Mouse (Mus musculus): ENCODE results near the gene Cox4i2. TPM values are rescaled to one million over a fixed set of nuclear protein-coding genes. Genes with fewer than 3 reads are reported as not detected.

Gene Cox4i2
- polyA plus RNA-seq, 1 experiment from 2014 or later = 15.3 TPM

GRCm38 (mm10) chr2:152787543-152787942 is 33.6 kb downstream of the Cox4i2 start:
- ATAC-seq = no peak
- 91% methylated on average over 6 of the region's 6 CpGs for WGBS
- Histone ChIP-seq H3K27me3 (replicated peaks; ENCODE audit: control insufficient read depth, insufficient read depth, low read length) (no peaks in the 10 kb centered on the region), H3K36me3 (ENCODE audit: control insufficient read depth, insufficient read depth, low read length) (0 out of 2 replicates have a peak, but pooled peaks cover 5% of the 10 kb centered on the region), H3K9me3 (ENCODE audit: control insufficient read depth, low read length) (no peaks in the 10 kb centered on the region; the same call in 1 of the 2 replicates), H3K27ac (ENCODE audit: low read length) (no peak overlapping the region), H3K4me3 (ENCODE audit: low read length) (no peak overlapping the region), H3K4me2 (ENCODE audit: low read depth, low read length) (no peak overlapping the region), H3K9ac (ENCODE audit: low read depth, low read length) (no peak overlapping the region), H3K4me1 (ENCODE audit: control insufficient read depth, insufficient read depth, low read length) (peaks cover 31% of the 10 kb centered on the region)

DNA sequence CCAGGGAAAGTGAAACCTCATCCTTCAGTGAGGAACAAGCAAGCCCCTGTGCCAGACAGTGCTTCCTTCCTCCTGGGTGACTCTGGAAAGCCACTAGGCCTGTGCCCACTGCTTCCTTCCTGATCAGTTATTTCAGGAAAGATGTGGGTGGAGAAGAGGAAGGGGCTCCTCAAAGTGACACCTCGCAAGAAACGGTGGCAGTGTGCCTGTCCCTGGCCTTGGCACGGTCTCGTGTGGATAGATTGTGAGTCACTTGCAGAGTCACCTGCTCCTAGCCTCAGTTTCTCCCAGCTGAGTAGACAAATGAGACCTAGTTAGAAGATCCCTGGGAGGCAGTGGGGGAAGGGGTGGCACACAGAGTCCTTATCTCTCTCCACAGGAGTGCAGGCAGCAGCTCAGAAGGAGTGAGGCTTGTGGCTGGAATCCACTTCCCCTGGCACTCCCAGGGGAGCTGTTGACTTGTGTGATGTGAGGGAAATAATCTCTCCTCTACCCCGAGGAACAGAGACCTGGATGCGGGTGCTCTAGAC is 35.0 kb downstream of the Cox4i2 start:
- H3K36me3 ChIP-seq (ENCODE audit: control insufficient read depth, insufficient read depth, low read length) = 0 out of 2 replicates have a peak, but pooled peaks cover 5% of the 10 kb centered on the region
- H3K4me3 ChIP-seq (ENCODE audit: low read length) = no peak overlapping the region
- ATAC-seq = peak; percentile 77
- no peaks in the 10 kb centered on the region; the same call in 1 of the 2 replicates for H3K9me3 ChIP-seq (ENCODE audit: control insufficient read depth, low read length)
- 67% methylated on average over 6 of the region's 6 CpGs for WGBS
- H3K4me1 ChIP-seq (ENCODE audit: control insufficient read depth, insufficient read depth, low read length) = peaks cover 33% of the 10 kb centered on the region
- H3K27ac ChIP-seq (ENCODE audit: low read length) = peak overlapping the region; percentile 61
- no peak overlapping the region for H3K4me2 ChIP-seq (ENCODE audit: low read depth, low read length)
- no peak overlapping the region for H3K9ac ChIP-seq (ENCODE audit: low read depth, low read length)
- no peaks in the 10 kb centered on the region for H3K27me3 ChIP-seq (replicated peaks; ENCODE audit: control insufficient read depth, insufficient read depth, low read length)

DNA sequence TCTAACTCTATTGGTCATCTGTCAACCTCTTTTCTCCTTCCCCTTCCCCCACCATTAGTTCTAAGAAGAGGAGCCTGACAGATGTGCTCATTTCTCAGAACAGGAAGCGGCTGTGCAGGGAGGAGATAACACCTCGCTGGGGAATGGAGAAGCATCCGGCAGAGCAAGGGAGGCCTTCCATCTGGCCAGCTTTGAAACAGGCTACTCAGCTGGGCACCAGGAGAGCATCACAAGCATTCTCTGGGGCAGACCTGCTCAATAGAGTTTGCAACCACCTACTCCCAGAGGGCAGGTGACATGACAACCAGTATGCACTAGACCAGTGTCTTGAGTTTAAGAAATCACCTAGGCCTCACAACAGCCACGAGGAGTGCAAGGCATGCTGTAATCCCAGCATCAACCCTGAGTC is 35.6 kb downstream of the Cox4i2 start:
- no peak overlapping the region for H3K4me2 ChIP-seq (ENCODE audit: low read depth, low read length)
- no peak overlapping the region for H3K4me3 ChIP-seq (ENCODE audit: low read length)
- WGBS = 20% methylated on average over 4 of the region's 4 CpGs
- peak overlapping the region; percentile 61 for H3K27ac ChIP-seq (ENCODE audit: low read length)
- H3K4me1 ChIP-seq (ENCODE audit: control insufficient read depth, insufficient read depth, low read length) = peaks cover 33% of the 10 kb centered on the region
- H3K27me3 ChIP-seq (replicated peaks; ENCODE audit: control insufficient read depth, insufficient read depth, low read length) = no peaks in the 10 kb centered on the region
- no peak overlapping the region for H3K9ac ChIP-seq (ENCODE audit: low read depth, low read length)
- H3K36me3 ChIP-seq (ENCODE audit: control insufficient read depth, insufficient read depth, low read length) = 0 out of 2 replicates have a peak, but pooled peaks cover 5% of the 10 kb centered on the region
- H3K9me3 ChIP-seq (ENCODE audit: control insufficient read depth, low read length) = no peaks in the 10 kb centered on the region; the same call in 1 of the 2 replicates
- ATAC-seq = peak; percentile 64

DNA sequence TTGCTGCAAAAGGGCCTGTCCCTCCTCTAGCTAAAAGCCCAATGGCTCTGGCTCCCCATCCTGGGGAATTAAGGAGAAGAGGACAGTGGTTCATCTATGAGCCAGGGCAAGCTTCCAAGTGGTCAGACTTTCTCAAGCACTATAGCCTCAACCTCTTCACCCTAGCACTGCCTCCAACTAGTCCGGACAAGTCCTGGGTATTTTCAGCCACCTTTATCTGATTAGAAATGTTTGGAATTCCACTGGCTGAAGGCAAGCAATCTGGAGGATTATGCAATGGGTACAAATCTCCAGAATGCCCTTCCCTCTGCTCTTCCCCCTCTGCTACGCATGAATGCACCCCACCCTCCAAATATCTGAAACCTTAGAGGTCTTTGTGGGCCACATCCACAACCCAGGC is 38.5 kb downstream of the Cox4i2 start:
- Histone ChIP-seq H3K4me3 (ENCODE audit: low read length) (no peak overlapping the region), H3K27me3 (replicated peaks; ENCODE audit: control insufficient read depth, insufficient read depth, low read length) (no peaks in the 10 kb centered on the region), H3K36me3 (ENCODE audit: control insufficient read depth, insufficient read depth, low read length) (0 out of 2 replicates have a peak, but pooled peaks cover 5% of the 10 kb centered on the region), H3K4me2 (ENCODE audit: low read depth, low read length) (no peak overlapping the region), H3K9me3 (ENCODE audit: control insufficient read depth, low read length) (no peaks in the 10 kb centered on the region), H3K4me1 (ENCODE audit: control insufficient read depth, insufficient read depth, low read length) (peaks cover 20% of the 10 kb centered on the region), H3K27ac (ENCODE audit: low read length) (no peak overlapping the region), H3K9ac (ENCODE audit: low read depth, low read length) (no peak overlapping the region)
- WGBS = 35% methylated on average over 2 of the region's 2 CpGs
- no peak for ATAC-seq

DNA sequence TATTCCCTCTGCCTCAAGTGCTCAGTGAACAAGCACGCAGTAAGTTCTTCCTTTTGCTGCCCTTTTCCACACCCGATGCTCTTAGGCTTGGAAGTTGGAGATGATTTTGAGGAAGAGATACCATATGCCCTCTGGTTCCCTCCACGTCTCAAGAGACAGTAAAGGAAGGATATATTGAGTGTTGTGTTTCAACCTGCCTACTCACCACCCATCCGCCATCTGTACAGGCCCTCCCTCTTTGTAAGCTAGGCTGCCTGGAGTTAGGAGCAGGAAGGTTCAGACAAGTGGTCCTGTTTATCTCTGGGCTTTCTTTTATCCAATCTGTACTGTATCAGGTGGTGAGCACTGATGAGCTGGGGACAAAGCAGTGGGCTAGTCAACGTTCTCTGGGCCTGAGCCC is 39.4 kb downstream of the Cox4i2 start:
- H3K36me3 ChIP-seq (ENCODE audit: control insufficient read depth, insufficient read depth, low read length) = 0 out of 2 replicates have a peak, but pooled peaks cover 5% of the 10 kb centered on the region
- H3K27ac ChIP-seq (ENCODE audit: low read length) = no peak overlapping the region
- WGBS = 66% methylated on average over 5 of the region's 5 CpGs
- peaks cover 20% of the 10 kb centered on the region for H3K4me1 ChIP-seq (ENCODE audit: control insufficient read depth, insufficient read depth, low read length)
- no peak overlapping the region for H3K4me2 ChIP-seq (ENCODE audit: low read depth, low read length)
- no peak overlapping the region for H3K9ac ChIP-seq (ENCODE audit: low read depth, low read length)
- no peaks in the 10 kb centered on the region for H3K27me3 ChIP-seq (replicated peaks; ENCODE audit: control insufficient read depth, insufficient read depth, low read length)
- H3K9me3 ChIP-seq (ENCODE audit: control insufficient read depth, low read length) = no peaks in the 10 kb centered on the region
- H3K4me3 ChIP-seq (ENCODE audit: low read length) = no peak overlapping the region
- no peak for ATAC-seq

DNA sequence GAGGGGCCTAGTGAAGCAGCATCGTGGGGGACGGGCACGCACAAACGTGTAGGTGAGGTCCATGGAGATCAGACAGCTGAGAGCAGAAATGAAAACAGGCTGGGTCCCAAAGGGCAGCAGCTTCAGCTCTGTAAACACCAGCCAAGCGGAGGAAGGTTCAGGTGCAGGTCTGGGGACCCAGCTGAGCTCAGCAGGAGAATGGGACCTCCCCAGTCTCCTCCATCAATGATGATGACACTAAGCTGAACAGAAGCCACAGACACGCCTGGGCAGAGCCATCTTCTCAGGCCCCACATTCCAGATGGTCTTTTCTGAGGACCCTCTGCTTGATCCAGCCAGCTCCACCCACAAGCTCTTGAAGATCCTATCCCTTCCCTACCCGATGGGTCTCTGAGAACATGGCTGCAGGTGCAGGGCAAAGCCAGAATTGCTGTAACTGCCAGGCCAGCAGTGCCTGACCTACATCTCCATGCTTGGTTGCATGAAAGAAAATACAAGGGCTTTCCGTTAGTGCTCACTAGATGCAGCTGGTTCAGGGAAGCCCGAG is 40.4 kb downstream of the Cox4i2 start:
- H3K36me3 ChIP-seq (ENCODE audit: control insufficient read depth, insufficient read depth, low read length) = 0 out of 2 replicates have a peak, but pooled peaks cover 5% of the 10 kb centered on the region
- no peak overlapping the region for H3K9ac ChIP-seq (ENCODE audit: low read depth, low read length)
- no peaks in the 10 kb centered on the region for H3K9me3 ChIP-seq (ENCODE audit: control insufficient read depth, low read length)
- no peak overlapping the region for H3K4me3 ChIP-seq (ENCODE audit: low read length)
- H3K27me3 ChIP-seq (replicated peaks; ENCODE audit: control insufficient read depth, insufficient read depth, low read length) = no peaks in the 10 kb centered on the region
- no peak overlapping the region for H3K27ac ChIP-seq (ENCODE audit: low read length)
- ATAC-seq = no peak
- H3K4me2 ChIP-seq (ENCODE audit: low read depth, low read length) = no peak overlapping the region
- H3K4me1 ChIP-seq (ENCODE audit: control insufficient read depth, insufficient read depth, low read length) = peaks cover 14% of the 10 kb centered on the region
- 76% methylated on average over 9 of the region's 9 CpGs for WGBS

- no peaks in the 10 kb centered on the region for H3K27me3 ChIP-seq (replicated peaks; ENCODE audit: control insufficient read depth, insufficient read depth, low read length)
- no peak overlapping the region for H3K9ac ChIP-seq (ENCODE audit: low read depth, low read length)
- ATAC-seq = no peak
- no peak overlapping the region for H3K27ac ChIP-seq (ENCODE audit: low read length)
- peaks cover 2% of the 10 kb centered on the region; the same call in 1 of the 2 replicates for H3K4me1 ChIP-seq (ENCODE audit: control insufficient read depth, insufficient read depth, low read length)
- 77% methylated on average over 1 of the region's 1 CpGs for WGBS
- no peaks in the 10 kb centered on the region for H3K9me3 ChIP-seq (ENCODE audit: control insufficient read depth, low read length)
- H3K36me3 ChIP-seq (ENCODE audit: control insufficient read depth, insufficient read depth, low read length) = no peaks in the 10 kb centered on the region
- H3K4me3 ChIP-seq (ENCODE audit: low read length) = no peak overlapping the region
- no peak overlapping the region for H3K4me2 ChIP-seq (ENCODE audit: low read depth, low read length)
Observed at GRCm38 (mm10) chr2:152797589-152797988, 43.6 kb downstream of the Cox4i2 start.

GRCm38 (mm10) chr2:152799954-152800761 is 46.2 kb downstream of the Cox4i2 start:
- Histone ChIP-seq H3K9ac (ENCODE audit: low read depth, low read length) (no peak overlapping the region), H3K9me3 (ENCODE audit: control insufficient read depth, low read length) (no peaks in the 10 kb centered on the region), H3K27ac (ENCODE audit: low read length) (no peak overlapping the region), H3K4me2 (ENCODE audit: low read depth, low read length) (no peak overlapping the region), H3K4me1 (ENCODE audit: control insufficient read depth, insufficient read depth, low read length) (peaks cover 13% of the 10 kb centered on the region), H3K4me3 (ENCODE audit: low read length) (no peak overlapping the region), H3K27me3 (replicated peaks; ENCODE audit: control insufficient read depth, insufficient read depth, low read length) (no peaks in the 10 kb centered on the region), H3K36me3 (ENCODE audit: control insufficient read depth, insufficient read depth, low read length) (no peaks in the 10 kb centered on the region)
- WGBS = 58% methylated on average over 7 of the region's 7 CpGs
- no peak for ATAC-seq

GRCm38 (mm10) chr2:152800762-152801113 is 46.8 kb downstream of the Cox4i2 start:
- no peak overlapping the region for H3K27ac ChIP-seq (ENCODE audit: low read length)
- H3K36me3 ChIP-seq (ENCODE audit: control insufficient read depth, insufficient read depth, low read length) = no peaks in the 10 kb centered on the region
- H3K4me2 ChIP-seq (ENCODE audit: low read depth, low read length) = no peak overlapping the region
- peaks cover 18% of the 10 kb centered on the region for H3K4me1 ChIP-seq (ENCODE audit: control insufficient read depth, insufficient read depth, low read length)
- no peaks in the 10 kb centered on the region for H3K27me3 ChIP-seq (replicated peaks; ENCODE audit: control insufficient read depth, insufficient read depth, low read length)
- no peak for ATAC-seq
- no peak overlapping the region for H3K4me3 ChIP-seq (ENCODE audit: low read length)
- no peak overlapping the region for H3K9ac ChIP-seq (ENCODE audit: low read depth, low read length)
- H3K9me3 ChIP-seq (ENCODE audit: control insufficient read depth, low read length) = no peaks in the 10 kb centered on the region

All from intestine, embryonic 16.5 days (tissue).